Mouse (Mus musculus) spleen, postnatal 4 days (tissue): ENCODE results near the gene Cpa2.

Experiments used
- DNase-seq, 2 experiments: peaks; one replicate each; pipeline ENCODE4 v3.0.0; 2022; ENCODE audit warnings: low spot score in 2 of 2

The Cpa2 gene

DNA sequence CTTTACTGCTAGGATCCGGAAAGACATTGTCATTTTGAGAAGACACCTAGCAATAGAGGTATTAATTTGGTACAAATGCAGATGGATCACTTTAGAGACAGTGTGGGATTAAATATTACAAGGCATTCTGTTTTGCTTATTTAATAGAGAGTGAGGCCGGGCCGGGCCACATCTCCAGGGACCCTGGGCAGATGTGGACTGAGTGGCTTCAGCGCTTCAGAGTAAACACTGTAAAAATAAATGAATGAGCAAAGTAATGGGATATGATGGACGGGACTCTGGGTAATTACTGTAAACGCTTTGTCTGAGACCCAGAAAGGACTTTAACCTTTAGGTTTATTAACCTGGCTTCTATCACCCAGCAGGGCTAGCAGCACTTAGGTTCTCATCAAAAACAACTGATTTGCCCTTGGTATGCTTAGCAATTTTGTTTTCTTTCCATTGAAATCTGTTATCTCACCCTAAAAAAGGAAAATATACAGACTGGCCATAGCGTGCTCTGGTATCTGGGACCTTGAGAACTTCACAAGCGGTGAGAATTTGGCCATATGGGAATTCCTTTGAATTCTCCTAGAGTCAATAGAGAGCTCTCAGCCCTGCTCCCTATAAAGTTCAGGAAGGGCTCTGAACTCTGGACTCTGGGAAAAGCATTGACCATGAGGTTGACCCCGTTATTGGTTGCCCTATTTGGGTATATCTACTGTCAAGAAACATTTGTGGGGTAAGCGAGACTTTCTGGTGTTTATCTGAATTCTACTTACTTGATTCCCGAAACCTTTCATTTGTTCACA, at the start of gene Cpa2:
Gene Cpa2, plus strand, starts transcription at position 574 of the 791 bp plus-strand sequence.
- DNase-seq: no peak

DNA sequence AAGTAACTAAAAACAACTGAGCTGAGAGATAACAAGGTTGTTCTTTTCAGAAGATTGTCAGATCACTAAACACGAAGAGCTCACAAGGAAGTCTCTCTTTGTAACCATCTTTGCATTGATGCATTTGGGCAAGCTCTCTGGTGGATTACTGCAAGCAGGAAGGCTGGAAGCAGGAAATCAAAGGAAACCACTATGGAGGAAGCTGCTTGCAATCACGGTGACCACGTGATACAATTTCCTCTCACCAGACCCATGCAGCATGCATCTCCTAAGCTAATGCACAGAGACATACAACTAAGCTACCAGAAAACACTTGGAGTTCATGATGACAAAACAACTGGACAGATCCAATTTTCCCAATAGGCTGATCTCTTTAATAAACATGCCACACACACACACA, 42.3 kb upstream of the Cpa2 start:
- DNase-seq: no peak

DNA sequence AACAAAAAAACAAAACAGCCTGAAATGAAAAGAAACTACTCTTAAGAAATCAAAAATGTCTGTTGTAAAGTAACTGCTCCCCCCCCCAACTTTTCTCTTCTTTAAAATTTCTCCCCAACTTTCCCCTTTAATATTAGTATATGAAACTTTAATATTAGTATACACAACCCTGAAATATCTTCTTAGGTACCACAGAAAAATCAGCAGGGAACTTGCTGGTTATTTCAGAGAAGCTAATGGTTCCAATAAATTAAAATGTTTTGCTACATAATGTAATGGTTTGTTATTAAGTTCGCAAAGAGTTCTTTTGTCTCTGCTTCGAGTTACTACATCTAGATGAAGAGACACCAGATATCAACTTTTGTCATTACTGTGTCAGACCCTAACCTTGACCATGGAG, 32.6 kb upstream of the Cpa2 start:
- no peak for DNase-seq

DNA sequence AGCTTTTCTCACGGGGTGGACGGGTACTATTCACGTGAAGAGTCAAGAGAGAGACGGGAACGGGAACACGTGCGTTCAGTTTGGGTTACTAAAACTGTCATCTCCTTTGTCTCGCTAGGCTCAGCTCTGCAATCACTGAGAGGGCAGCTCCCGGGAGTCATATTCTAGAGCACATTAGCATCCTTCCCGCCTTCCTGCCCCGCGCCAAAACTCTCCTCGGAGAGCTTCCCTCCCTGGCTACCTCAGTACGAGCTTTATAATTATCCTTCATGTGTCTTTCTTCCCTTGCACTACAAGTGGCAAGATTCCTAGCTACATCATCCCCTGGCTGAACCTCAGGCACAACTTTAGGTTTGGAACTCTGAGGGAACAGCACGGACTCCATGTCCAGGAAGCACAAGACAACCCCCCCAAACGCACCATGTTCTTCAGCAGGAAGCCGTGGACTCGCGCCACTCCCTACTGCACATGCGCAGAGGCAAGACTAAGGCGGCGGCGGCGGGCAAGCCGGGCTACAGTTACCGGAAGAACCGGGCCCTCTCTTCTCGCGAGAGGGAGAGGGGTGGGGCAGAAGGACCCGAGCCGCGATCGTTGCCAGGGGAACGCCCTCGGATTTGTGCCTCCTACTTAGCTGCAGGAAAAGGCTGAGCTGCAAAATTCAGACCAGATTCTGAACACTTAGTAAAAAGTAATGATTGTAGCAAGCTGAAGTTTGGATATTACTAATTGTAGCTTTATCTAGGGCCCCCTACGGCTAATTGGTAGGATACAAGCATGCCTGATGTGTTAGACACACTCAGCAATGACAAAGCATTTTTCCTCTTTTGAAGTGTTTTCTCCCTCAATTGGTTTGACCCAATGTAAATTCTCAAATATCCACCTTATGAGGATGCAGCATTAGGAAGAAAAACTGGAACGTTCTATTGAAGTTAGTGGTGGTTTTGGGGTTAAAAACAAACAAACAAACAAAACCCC, 31.8 kb upstream of the Cpa2 start, which contains the start of the genes Tmem209 and Ssmem1:
Gene Tmem209, minus strand, starts transcription at position 519 of the 975 bp plus-strand sequence.
Gene Ssmem1, plus strand, starts transcription at position 585 of the 975 bp plus-strand sequence.
- DNase-seq: peak; percentile 99

DNA sequence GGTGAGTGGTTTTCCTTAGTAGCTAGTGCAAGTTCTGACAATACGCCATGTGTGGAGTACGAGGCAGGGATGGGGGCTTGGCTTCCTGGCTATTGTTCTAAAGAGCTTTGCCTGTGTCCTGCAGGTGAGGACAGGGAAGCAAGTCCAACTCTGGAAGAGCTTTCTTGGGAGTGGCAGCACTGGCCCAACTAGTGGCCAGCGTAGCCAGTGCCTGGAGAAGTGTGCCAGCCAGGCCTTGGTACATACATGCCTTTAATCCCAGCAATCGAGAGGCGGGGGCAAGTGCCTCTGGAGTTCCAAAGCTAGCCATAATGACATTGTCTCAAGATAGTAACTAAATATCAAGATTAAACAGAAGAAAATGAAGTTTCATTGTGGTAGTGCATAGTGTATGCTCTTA, 31.1 kb upstream of the Cpa2 start:
- DNase-seq: no peak

DNA sequence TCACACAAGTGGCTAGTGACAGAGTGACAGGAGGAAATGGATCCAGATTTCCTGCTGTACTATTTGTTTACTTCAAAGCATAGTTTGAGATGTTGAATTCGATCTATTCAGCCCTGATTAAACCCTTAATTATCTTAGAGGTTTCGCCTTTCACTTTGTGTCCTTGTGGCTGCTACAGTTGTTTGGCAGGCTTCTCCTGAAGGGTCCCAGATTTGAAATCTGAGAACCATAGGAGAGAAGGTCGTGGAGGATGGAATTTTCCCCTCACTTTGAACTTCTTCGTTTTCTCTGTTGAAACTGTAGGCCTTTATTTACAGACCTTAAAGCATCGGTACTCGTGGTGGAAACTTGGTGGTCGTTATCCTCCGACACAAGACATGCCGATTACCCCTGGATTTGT, 27.1 kb upstream of the Cpa2 start:
- DNase-seq: no peak

DNA sequence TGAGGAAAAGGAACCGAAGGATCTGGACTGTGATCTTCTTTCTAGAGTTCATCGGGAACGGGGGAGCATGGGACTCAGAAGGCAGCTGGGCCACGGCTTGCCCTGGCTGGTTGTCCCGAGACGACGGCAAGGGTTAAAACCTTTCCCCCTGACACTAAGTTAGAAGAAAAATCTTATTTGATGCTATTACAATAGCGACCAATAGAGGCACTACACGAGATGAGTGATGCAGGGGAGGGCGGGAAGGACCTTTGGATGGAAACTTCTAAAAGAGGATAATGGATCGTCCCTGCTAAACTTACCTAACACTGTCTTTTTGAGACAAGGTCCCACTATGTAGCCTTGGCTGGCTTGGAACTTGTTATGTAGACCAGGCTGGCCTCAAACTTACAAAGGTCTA, 21.0 kb upstream of the Cpa2 start:
- no peak for DNase-seq

DNA sequence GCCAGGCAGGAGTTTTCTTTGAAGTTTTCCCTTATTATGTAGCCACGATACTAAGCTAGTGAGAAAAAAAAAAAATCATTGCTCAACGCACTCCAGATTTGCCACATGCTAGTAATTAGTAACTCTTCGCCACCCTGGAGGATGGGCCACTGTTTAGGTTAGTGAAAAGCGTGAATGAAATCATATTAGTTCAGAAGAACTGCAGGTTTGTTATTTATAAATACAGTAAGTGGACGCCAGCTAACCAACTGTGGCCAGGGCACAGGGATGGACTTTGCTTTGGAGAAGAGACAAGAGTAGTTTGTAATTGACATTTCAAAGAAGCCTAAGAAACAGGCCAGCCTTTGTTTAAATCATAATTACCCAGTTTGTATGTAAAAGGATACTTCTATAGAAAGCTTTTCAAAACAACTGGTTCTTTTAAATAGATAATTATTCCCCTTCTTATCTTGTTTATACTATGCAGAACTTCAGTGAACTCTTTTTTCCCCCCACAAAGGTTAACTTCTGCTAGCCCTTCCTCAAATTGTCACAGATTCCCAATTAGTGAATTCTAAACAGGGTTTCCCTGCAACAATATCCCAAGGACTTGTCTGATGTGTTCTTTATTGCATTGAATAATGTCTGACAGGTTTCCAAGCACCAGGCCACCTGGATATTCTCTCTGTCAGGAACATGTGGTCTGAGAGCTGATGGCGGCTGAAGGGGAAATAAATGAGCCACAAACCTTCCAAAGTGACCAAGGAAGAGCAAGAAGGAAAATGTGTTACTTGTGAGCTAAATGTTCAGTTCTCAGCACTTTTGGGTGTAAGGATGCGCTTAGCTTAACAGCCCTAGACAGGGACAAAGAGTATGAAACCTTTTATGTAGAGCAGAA, 15.7 kb upstream of the Cpa2 start:
- no peak for DNase-seq

DNA sequence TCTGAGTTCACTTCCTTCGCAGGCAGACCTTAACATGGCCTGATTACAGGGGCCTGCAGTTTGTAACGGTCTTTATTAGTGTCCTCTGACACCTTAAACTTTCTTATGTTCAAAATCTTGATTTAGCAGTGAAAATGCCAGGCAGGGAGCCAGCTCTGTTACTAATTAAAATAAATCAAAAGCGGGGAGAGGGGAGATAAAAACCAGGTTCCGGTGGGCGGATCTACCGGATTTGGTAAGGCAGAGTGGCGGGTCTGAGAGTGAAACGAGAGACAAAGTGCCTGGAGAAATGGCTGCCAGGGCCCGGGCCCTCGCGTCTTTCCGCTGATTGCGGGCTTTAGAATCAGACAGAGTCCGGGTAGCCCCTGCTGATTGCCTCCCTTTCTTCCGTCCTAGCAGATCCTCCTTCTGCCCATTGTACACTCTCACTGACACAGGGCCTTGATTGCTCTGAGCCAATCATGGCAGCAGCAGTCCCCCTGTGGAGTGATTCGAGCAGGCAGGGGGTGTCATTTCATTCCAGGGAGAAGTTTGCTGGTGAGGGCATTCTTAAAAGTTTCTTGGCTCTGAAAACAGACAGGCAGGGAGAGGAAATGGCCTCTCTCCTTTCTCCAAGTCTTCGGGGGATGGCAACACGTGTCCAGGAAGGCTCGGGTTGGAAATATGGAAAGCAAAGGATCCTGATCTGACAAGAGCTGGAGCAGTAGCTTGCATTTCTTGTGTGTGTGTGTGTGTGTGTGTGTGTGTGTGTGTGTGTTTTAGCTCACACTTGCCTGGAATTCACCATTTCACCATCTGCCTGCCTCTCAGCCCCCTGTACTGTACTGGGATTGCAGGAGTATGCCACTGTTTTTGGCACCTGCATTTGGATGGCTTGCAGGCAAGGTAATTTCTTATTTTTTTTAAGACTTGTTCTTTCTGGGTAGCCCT, 14.5 kb upstream of the Cpa2 start:
- no peak for DNase-seq

DNA sequence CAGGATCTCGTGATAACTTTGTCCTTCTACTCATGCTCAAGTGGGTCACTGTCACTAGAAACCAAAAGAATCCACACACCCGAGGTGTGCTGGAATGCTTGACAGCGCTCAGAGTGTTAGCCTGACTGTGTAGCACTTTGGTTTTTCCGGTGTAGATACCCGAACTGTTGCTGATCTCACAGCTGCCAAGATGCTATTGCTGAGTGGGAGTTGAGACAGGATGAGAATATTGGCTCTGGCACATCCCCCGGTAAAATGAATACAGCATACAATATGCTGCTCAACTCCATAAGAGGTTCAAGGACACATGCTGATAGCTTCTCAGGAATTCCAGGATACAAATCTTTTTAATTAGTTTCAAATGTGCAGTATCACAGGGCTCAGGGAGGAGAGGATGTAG, 12.6 kb upstream of the Cpa2 start:
- no peak for DNase-seq

DNA sequence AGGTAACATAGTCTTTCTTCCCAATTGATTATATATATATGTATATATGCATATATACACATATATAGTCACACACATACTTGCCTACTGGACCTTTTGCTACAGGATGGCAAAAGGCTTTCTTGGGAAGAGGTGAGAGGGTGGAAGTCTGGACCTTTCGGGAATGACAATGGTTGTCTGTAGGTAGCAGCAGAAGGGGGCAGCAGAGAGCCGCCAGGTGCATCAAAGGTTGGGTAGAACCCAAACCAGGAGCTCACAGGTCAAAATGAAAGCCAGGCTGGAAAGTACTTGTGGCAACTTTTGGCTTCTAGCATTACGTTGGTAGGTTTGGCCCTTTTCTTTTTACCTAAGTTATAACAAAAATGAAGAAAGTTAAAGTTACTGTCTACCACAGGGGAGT, 6.0 kb upstream of the Cpa2 start:
- DNase-seq: no peak

DNA sequence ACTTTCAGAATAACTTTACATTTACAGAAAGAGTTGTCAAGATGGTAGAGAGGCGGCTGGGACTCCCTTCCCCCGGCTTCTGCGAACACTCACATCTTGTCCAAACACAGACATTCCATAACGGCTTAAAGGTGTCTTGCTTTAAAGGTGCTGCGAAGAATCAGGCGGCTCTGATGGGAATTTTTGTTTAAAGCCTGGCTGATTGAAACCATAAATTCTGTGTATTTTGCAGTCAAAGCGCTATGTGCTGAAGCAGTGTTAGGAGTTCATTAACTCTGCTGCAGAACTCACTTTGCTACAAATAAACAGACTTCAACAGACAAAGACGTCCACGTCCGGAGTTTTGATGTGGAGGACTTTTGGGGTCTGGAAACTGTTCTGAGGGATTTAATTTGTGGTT, 3.1 kb upstream of the Cpa2 start:
- no peak for DNase-seq

DNA sequence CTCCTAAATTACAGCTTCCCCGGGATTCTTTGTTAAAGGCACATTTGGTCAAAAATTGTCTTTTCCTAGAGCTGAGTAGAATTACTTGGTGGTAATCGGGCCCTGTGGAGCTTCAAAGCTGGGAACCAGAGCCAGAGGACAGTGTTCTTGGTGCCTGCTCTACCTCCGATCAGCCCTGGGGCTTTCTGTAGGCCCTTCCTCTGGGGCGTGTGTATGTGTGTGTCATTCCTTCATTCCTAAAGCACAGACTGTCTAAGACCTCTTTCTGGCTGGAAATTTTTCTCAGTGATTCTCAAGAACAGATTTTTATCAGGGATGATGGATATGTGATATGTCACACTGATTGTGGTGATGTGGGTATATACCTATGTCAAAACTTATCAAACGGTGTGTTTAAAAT, 2.6 kb upstream of the Cpa2 start:
- DNase-seq: no peak

DNA sequence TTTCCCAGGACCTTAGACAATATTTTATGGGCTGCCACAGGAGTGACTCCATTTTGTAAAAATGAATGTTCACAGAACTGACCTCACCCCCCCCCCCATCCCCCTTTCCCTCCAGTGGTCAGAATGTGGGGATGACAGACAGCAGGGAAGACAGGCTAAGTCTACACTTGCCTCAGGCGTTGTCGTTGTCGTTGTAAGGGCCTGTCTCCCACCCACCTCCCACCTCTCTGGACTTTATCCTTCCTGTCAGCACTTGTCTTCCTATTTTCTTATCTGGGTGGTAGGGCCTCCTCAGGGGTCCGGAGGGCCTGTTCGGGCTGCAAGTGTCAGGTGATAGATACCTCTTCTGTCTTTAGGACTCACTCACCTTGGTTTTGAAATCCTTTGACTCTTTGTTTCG, 895 bp downstream of the Cpa2 start:
- no peak for DNase-seq

DNA sequence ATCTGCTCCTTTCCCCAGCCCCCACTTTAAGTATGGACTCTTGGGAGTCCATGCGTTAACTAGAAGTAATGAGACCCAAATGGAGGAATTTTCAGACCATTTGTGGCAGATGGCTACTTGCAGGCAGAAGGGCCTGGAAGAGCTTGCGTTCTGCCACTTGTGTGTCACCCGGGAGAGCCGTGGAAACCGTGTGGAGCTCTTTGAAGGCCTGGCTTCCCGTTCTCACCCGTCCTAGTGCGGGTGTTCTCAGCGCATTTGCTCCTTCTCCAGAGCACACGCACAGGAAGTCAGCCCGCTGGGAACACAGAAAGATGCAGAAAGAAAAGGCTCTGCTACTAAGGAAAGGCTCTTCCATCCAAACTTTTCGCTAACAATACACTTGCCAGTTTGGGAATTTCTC, 1.7 kb downstream of the Cpa2 start:
- DNase-seq: no peak

DNA sequence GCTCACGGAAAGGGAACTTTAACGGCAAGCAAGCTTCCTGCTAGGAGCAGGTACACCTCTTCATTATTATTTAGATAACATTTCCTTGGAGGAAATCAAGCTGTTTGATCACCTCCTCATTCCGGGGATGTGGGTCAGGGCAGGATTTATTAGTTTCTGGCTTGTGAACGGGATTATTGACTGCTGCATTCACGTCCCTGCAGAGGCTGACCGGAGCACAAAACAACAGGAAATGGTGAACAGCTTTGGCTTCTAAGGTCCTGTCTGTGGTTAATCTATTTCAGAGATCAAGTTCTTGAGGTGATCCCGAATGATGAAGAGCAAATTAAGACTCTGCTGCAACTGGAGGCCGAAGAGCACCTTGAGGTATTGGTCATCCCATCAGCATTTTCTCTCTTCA, 2.5 kb downstream of the Cpa2 start:
- DNase-seq: no peak

DNA sequence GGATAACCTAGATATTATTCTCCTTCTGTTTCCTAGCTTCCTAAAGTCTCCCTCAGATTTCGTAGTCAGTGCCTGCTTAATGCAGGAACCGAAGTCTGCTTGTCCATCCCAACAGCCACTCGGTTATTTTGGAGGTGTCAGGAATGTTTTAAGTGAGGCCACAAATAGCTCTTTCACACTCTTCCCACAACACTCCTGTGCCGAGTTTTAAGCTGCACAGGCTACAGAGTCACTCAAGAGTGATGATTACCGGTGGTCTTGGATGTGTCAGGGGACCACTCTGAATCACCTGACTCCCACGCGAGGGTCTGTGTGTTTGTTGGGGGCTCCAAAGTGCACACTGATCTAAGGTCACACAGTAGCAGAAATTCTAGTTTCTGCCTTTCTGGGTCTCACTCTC, 4.3 kb downstream of the Cpa2 start:
- no peak for DNase-seq

DNA sequence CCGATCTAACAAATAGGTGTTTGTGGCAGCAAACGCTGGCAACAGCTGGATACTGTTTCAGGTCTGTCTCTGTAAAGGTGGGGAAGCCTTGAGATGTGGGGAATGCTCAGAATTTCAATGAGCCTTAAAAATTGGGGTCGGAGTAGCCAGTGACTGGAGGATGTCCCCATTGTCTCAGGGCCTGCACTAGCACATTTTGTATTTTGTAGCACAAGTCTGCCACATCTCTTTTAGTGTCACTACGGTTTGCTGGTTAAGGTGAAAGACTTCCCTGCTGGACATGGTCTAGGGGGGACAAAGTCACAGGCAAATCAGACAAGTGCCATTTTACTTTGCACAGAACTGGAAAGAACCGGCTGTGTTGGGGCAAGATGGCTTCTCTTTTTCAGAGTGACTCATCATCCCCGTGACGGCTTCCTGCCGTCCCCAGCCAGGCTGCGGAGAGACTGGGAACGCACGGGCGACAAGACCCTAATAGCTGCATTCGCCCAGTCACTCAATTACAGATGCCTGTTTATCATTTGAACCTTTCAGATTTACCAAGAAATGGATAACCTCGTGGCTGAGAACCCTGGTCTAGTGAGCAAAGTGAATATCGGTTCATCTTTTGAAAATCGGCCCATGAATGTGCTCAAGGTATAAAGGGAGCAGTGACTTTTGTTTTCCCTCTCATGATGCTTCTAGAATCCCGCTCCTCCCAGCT, 5.3 kb downstream of the Cpa2 start:
- DNase-seq: no peak

DNA sequence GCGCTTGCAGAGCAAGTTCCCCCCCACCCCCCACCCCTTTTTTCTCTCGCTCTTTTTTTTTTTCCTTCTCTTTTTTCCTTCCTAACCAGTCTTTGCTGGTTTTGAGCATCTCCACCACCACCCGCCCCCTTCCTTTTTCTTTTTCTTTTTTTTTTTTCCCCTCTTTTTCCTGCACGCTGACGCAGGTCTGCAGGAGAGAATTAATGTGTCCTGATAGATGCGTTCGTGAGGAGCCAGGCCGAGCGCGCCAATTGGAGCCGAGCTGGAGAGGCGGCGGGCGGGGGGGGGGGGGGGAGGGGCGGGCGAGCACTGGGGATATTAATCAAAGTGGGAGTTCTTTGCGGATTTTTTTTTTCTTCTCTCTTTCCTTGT, 5.9 kb downstream of the Cpa2 start:
- DNase-seq: no peak

DNA sequence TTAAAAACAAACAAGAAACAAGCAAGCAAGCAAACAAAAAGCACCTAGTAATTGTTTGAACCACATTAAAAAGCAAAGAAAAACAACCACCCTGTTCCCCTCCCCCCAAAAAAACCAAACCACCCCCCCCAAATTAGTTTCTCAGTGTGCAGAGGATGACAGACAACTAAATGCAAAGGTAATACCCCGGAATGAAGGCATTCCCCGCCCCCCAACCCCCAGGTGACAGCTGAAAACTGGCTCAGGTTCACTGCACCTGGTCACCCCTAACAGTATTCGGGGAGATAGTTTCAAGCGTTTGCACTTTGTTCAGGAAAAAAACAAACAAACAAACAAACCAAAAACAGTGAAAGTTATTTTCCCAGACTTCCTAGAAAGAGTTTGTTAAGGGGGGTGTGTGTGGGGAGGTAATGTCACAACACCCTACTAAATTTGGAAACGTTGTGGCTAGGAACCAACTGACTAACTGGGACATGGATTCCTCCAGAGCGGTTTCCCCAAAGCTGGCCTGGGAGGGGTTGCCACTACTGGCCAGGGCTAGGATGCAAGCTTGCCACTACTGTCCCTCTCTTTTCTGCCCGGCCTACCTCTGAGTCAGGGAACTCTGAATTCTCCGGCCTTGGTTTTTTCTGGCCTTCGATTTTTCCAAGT, 6.4 kb downstream of the Cpa2 start:
- DNase-seq: no peak
